Mouse (Mus musculus): ENCODE measurements around the gene Gtpbp10.

- no peak for TF ChIP-seq POLR2A (IDR thresholded peaks at IDR 0.05; ENCODE audit: borderline replicate concordance, control insufficient read depth, low read depth, low read length)
- no peak for TF ChIP-seq CTCF (IDR thresholded peaks at IDR 0.05; ENCODE audit: control insufficient read depth, insufficient read depth, low read length)
Observed at GRCm38 (mm10) chr5:5559798-5560197, 460 bp upstream of the Gtpbp10 start.

All from bone marrow, adult 2 months (tissue).